Mouse (Mus musculus): Measurements from ENCODE around the gene Slc51a. TPM values are rescaled to one million over a fixed set of nuclear protein-coding genes. Genes with fewer than 3 reads are reported as not detected.

Gene Slc51a
- polyA plus RNA-seq, 2 experiments, result 0.16 to 1.2 TPM

DNA sequence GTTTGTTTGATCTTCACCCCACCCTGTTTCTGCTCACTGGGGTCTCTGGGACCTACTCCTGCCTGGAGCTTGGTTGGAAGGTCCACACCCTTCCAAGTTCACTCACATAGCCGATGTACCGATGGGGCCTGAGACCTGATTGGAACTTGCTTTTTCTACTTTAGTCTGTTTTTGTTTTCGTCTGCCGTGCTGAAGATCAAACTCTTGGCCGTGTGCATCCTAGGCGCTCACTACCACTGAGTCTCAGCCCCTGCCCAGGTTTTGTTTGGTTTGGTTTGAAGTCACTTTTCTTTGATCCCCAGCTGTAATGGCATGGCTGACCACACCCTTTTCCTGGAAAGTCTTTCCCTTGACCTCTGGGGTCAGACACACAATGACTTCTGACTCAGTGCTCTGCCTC, 25.7 kb upstream of the Slc51a start:
- H3K36me3 ChIP-seq (replicated peaks; ENCODE audit: control insufficient read depth, insufficient read depth, low read depth), result no peaks in the 10 kb centered on the region
- no peak for DNase-seq (ENCODE audit: low read depth in 3 of 3, low spot score in 3 of 3)
- H3K27me3 ChIP-seq (ENCODE audit: control insufficient read depth, insufficient read depth, low read length), result no peaks in the 10 kb centered on the region
- no peak for ATAC-seq (ENCODE audit: insufficient read depth)
- 92% methylated on average over 6 of the region's 6 CpGs for WGBS (ENCODE audit: insufficient replicate concordance)
- peak overlapping the region; percentile 96 for H3K4me2 ChIP-seq (ENCODE audit: low read depth)
- H3K4me3 ChIP-seq (ENCODE audit: insufficient read depth in 1 of 2, low read depth in 2 of 2, low read length in 2 of 2), result no peak overlapping the region
- no peaks in the 10 kb centered on the region for H3K9me3 ChIP-seq (ENCODE audit: control insufficient read depth, low read length)
- peaks cover 72 to 73% of the 10 kb centered on the region in 2 experiments for H3K4me1 ChIP-seq (replicated peaks; ENCODE audit: control insufficient read depth in 2 of 2, insufficient read depth in 2 of 2, low read length in 1 of 2)
- peak overlapping the region; percentile 68 for H3K9ac ChIP-seq (replicated peaks)
- TF ChIP-seq CTCF (IDR thresholded peaks at IDR 0.05; ENCODE audit: low read depth), result no peak
- TF ChIP-seq EP300 (IDR thresholded peaks at IDR 0.05; ENCODE audit: low read depth), result no peak
- H3K27ac ChIP-seq, result peak overlapping the region; percentile 100

DNA sequence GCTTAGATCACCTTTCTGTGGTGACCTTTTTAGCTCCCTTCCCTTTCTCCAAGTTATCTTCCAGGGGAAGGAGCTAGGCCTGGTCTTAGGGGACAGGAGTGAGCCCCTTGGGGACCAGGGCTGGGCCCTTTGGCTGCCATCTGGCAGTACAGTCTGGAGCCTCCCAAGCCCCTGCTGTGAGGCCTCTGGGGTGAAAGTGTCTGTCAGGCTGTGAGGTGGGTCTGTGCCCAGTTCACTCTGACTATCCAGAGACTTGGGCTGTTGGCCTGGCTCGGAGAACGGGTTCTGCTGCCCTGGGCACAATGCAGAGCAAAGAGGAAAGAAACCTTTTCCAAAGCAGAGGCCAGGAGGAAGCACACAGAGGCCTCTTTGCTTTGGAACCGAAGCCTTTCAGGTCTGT, 25.2 kb upstream of the Slc51a start:
- Histone ChIP-seq H3K36me3 (replicated peaks; ENCODE audit: control insufficient read depth, insufficient read depth, low read depth) (no peaks in the 10 kb centered on the region), H3K9me3 (ENCODE audit: control insufficient read depth, low read length) (no peaks in the 10 kb centered on the region), H3K4me1 (replicated peaks; ENCODE audit: control insufficient read depth in 2 of 2, insufficient read depth in 2 of 2, low read length in 1 of 2) (peaks cover 77 to 78% of the 10 kb centered on the region in 2 experiments), H3K9ac (replicated peaks) (peak overlapping the region; percentile 68), H3K4me2 (ENCODE audit: low read depth) (peak overlapping the region; percentile 96), H3K4me3 (ENCODE audit: insufficient read depth in 1 of 2, low read depth in 2 of 2, low read length in 2 of 2) (peak overlapping the region in 1 of 2 experiments; percentile 9; a peak in 1 of 4 replicates), H3K27ac (peak overlapping the region; percentile 100), H3K27me3 (ENCODE audit: control insufficient read depth, insufficient read depth, low read length) (no peaks in the 10 kb centered on the region)
- 89% methylated on average over 3 of the region's 3 CpGs for WGBS (ENCODE audit: insufficient replicate concordance)
- no peak for TF ChIP-seq CTCF (IDR thresholded peaks at IDR 0.05; ENCODE audit: low read depth)
- TF ChIP-seq EP300 (IDR thresholded peaks at IDR 0.05; ENCODE audit: low read depth), result no peak
- DNase-seq (ENCODE audit: low read depth in 3 of 3, low spot score in 3 of 3) (no peak), ATAC-seq (ENCODE audit: insufficient read depth) (no peak)

DNA sequence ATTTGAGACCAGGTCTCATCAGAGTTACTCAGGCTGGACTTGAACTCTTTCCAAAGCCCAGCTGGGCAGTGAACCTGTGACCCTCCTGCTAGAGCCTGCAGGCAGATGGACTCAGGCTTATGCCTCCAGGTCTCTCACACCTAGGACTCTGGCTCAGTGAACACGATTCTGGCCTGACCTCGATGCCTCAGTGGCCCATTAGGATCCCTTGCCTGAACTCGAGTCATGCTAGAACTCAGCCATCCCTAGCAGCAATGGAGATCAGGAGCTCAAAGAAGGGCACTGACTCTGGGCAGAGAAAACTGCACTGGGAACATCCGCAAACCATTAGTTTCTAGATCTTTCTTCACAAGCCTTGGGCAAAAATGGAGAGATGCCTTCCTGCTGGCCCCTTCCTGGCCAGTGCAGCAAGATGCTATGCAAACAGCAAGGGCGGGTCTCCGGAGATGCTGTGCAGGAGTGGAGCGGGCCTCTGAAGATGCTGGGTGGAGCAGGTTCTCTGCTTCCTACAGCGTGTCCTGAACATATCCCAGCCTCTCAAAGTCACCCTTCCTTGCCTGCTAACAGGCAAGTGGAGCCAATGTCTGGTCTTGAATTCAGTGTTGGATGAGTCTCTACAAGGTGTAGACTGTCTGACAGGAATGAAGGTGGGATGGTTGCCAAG, 24.3 kb upstream of the Slc51a start:
- H3K27ac ChIP-seq, result peak overlapping the region; percentile 100
- peak overlapping the region; percentile 96 for H3K4me2 ChIP-seq (ENCODE audit: low read depth)
- H3K27me3 ChIP-seq (ENCODE audit: control insufficient read depth, insufficient read depth, low read length), result no peaks in the 10 kb centered on the region
- peak; percentile 19; the same call in 1 of the 2 replicates for TF ChIP-seq EP300 (IDR thresholded peaks at IDR 0.05; ENCODE audit: low read depth)
- TF ChIP-seq CTCF (IDR thresholded peaks at IDR 0.05; ENCODE audit: low read depth), result no peak
- ATAC-seq (ENCODE audit: insufficient read depth), result no peak
- peak in 1 of 3 experiments; percentile 56 for DNase-seq (ENCODE audit: low read depth in 3 of 3, low spot score in 3 of 3)
- H3K4me1 ChIP-seq (replicated peaks; ENCODE audit: control insufficient read depth in 2 of 2, insufficient read depth in 2 of 2, low read length in 1 of 2), result peaks cover 80% of the 10 kb centered on the region in 2 experiments
- 64% methylated on average over 8 of the region's 8 CpGs for WGBS (ENCODE audit: insufficient replicate concordance)
- no peaks in the 10 kb centered on the region for H3K36me3 ChIP-seq (replicated peaks; ENCODE audit: control insufficient read depth, insufficient read depth, low read depth)
- H3K9me3 ChIP-seq (ENCODE audit: control insufficient read depth, low read length), result no peaks in the 10 kb centered on the region
- peak overlapping the region in 1 of 2 experiments; percentile 9; a peak in 1 of 4 replicates for H3K4me3 ChIP-seq (ENCODE audit: insufficient read depth in 1 of 2, low read depth in 2 of 2, low read length in 2 of 2)
- peak overlapping the region; percentile 68 for H3K9ac ChIP-seq (replicated peaks)

DNA sequence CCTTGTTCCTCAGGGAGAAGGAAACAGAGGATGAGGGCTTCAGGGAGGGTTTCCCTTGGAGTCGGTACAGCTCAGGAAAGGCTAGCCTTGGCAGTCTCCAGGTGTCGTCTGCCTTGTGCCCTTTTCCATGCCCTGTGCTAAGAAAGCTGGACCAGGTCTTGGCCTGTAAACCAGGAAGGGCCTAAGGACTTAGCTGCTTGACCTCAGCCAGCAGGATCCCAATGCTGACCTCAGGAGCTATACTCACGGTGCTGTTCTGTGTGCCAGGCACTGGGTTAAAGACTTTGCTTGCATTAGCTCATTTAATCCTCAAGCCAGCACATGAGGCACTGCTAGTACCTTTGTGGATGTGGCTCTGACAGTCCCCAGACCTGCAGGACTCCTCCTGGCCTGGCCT, 23.7 kb upstream of the Slc51a start:
- ATAC-seq (ENCODE audit: insufficient read depth), result no peak
- Histone ChIP-seq H3K9me3 (ENCODE audit: control insufficient read depth, low read length) (no peaks in the 10 kb centered on the region), H3K36me3 (replicated peaks; ENCODE audit: control insufficient read depth, insufficient read depth, low read depth) (no peaks in the 10 kb centered on the region), H3K4me3 (ENCODE audit: insufficient read depth in 1 of 2, low read depth in 2 of 2, low read length in 2 of 2) (peak overlapping the region; percentile 6 to 17; a peak in 3 of 4 replicates), H3K4me1 (replicated peaks; ENCODE audit: control insufficient read depth in 2 of 2, insufficient read depth in 2 of 2, low read length in 1 of 2) (peaks cover 77 to 80% of the 10 kb centered on the region in 2 experiments), H3K9ac (replicated peaks) (peak overlapping the region; percentile 68), H3K27ac (peak overlapping the region; percentile 100), H3K4me2 (ENCODE audit: low read depth) (peak overlapping the region; percentile 96), H3K27me3 (ENCODE audit: control insufficient read depth, insufficient read depth, low read length) (no peaks in the 10 kb centered on the region)
- TF ChIP-seq EP300 (IDR thresholded peaks at IDR 0.05; ENCODE audit: low read depth) (no peak), CTCF (IDR thresholded peaks at IDR 0.05; ENCODE audit: low read depth) (no peak)
- no peak for DNase-seq (ENCODE audit: low read depth in 3 of 3, low spot score in 3 of 3)
- 71% methylated on average over 3 of the region's 3 CpGs for WGBS (ENCODE audit: insufficient replicate concordance)

Data from liver, embryonic 14.5 days (tissue).